Mouse (Mus musculus): Measurements from ENCODE around the gene Mff. TPM values are rescaled to one million over a fixed set of nuclear protein-coding genes. Genes with fewer than 3 reads are reported as not detected.

The Mff gene
- 100 to 1,000 TPM; 121 to 123 TPM for total RNA-seq (2021)
- long read RNA-seq, experiment 1, transcript Mff-208 (8 exons, 1,645 nt): minor isoform, 10 of 179 reads
- long read RNA-seq, experiment 1, transcript Mff-202 (9 exons, 1,894 nt): major isoform, 26 of 179 reads
- long read RNA-seq, experiment 1, transcript Mff-212 (11 exons, 2,087 nt): minor isoform, 8 of 179 reads
- long read RNA-seq, experiment 1, partial matches to known transcripts: 1 of 179 reads
- long read RNA-seq, experiment 1, other reads (novel, unspliced or antisense): 130 of 179 reads
- long read RNA-seq, experiment 2, transcript Mff-208 (8 exons, 1,645 nt): minor isoform, 13 of 185 reads
- long read RNA-seq, experiment 2, transcript Mff-202 (9 exons, 1,894 nt): major isoform, 22 of 185 reads
- long read RNA-seq, experiment 2, transcript Mff-212 (11 exons, 2,087 nt): minor isoform, 18 of 185 reads
- long read RNA-seq, experiment 2, partial matches to known transcripts: 1 of 185 reads
- long read RNA-seq, experiment 2, other reads (novel, unspliced or antisense): 126 of 185 reads

- DNase-seq: peak; percentile 92
Observed at GRCm38 (mm10) chr1:82724339-82725025, at the start of gene Mff. Gene Mff, plus strand, starts transcription at chr1:82724890.

GRCm38 (mm10) chr1:82686328-82686727, 38.4 kb upstream of the Mff start:
- no peak for DNase-seq

GRCm38 (mm10) chr1:82686866-82687265, 37.8 kb upstream of the Mff start:
- DNase-seq: no peak

GRCm38 (mm10) chr1:82687931-82688330, 36.8 kb upstream of the Mff start:
- no peak for DNase-seq

DNA sequence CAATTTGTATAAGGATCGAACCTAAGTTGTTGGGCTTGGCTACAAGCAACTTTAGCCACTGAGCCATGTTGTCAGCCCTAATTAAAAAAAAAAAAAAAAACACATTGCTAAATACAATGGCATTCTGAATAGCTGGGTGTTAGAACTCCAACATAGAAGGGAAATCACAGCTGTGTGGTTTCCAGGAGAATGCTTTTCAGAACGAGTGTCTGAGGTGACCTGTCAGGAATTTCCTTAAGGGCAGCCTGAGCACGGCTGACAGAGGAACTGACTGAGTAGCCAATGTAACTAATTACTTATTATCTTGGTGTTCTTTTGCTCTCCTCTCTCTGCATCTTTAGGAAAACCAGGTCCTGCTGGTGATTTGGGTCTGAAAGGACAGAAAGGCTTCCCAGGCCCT, 28.8 kb upstream of the Mff start:
- no peak for DNase-seq

- no peak for DNase-seq
Observed at GRCm38 (mm10) chr1:82717816-82718512, 6.7 kb upstream of the Mff start.

- DNase-seq: no peak
Observed at GRCm38 (mm10) chr1:82725026-82725874, 560 bp downstream of the Mff start.

DNA sequence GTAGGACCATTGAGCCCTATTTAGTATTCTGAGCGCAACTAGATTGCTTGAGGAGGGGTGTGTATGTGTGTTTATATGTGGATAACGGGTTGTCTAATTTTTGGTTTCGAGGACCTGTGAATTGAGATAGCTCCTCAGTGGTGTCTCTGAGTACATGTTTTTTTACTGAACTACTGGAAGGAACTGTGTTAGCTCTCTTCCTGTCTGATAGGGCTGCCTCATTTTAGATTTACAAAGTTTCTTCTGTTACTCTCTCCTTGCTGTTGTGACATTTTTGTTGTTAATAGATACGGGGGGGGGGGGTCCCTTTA, 1.1 kb downstream of the Mff start:
- no peak for DNase-seq

DNA sequence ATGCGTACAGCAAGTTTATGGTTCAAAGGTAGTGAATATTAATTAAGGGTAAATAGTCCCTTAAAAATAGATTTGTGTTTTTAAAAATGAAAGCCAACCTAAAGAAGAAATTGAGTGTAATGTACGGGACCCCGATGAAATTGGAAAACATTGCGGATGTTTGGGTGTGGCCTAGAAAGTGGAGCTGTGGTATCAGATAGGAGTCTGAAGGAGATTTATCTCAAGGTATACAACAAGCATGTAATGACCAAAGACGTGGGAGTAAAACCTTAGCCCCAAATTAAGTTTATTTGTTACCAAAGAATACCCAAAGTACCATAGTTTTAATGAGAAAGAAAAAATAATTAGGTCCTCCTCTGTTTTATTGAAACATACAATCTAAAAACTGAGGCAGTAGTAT, 1.8 kb downstream of the Mff start:
- DNase-seq: no peak

- no peak for DNase-seq
Observed at GRCm38 (mm10) chr1:82733357-82733756, 8.7 kb downstream of the Mff start.

GRCm38 (mm10) chr1:82738066-82738465, 13.4 kb downstream of the Mff start:
- DNase-seq: no peak

- DNase-seq: no peak
Observed at GRCm38 (mm10) chr1:82741539-82741938, 16.8 kb downstream of the Mff start.

GRCm38 (mm10) chr1:82743962-82744361, 19.3 kb downstream of the Mff start:
- no peak for DNase-seq

DNA sequence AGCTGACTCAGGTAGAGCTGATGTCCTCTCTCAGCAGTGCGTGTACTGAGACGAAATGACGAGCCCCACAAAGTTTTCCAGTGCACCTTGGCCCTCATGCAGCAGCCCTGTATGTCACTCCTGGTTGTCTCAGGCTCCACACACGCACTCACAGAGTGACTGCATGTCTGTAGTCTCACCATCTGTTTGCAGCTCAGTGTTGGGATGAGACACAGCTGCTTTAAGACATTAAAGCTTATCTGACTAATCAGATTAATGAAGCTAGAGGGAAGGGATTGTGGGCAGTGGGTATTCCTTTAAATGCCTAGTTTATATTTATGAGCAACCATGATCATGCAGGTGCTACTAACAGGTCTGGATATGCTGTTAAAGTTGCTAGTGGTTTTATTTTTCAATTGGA, 21.7 kb downstream of the Mff start:
- no peak for DNase-seq

DNA sequence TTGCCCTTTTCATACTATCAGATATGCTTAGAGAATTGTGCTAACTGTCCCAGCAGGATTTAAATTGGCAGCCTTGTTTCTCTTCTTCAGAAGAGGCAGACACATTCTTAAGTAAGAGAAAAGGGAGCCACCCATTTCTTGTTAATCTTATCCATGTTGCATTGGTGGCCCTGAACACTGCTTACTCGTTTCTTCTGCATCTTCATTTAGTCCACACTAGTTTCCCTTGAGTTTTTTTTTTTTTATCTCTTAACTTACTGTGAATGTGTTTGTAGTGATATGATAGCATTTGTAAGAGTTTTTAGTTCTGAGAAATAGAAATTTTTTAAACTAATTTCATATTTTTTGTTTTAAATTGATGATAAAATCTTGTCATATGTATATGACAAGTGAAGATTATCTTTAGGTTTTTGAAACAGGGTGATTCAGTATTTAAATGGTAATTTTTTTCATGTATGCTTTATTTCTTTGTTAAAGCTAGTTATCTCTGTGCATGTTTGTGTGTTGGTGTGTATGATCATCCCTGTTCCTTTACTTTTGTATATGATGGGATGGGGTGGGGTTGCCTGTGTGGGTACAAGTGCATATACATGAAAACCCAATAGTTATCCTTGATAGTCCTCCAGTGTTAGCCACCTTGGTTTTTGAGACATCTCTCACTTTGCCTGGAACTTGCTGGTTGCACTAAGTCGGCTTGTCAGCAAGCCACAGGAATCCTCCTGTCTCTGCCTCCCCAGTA, 23.2 kb downstream of the Mff start:
- DNase-seq: no peak

DNA sequence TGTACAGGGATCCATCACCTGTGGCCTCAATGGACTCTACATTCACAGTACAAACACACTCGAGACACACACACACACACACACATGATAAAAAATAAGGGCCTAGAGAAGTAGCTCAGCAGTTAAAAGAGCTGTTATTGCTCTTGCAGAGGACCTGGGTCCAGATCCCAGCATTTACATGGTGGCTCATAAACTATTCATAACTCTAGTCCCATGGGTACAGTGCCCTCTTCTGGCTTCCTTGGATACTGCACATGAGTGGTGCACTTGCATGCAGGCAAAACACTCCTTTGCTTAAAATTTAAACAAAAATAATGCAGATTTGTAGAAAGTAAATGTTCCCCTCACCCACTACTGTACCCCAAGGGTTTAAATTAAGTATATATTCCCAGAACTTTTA, 34.8 kb downstream of the Mff start:
- DNase-seq: no peak

- no peak for DNase-seq
Observed at GRCm38 (mm10) chr1:82761454-82762169, 36.9 kb downstream of the Mff start.

DNA sequence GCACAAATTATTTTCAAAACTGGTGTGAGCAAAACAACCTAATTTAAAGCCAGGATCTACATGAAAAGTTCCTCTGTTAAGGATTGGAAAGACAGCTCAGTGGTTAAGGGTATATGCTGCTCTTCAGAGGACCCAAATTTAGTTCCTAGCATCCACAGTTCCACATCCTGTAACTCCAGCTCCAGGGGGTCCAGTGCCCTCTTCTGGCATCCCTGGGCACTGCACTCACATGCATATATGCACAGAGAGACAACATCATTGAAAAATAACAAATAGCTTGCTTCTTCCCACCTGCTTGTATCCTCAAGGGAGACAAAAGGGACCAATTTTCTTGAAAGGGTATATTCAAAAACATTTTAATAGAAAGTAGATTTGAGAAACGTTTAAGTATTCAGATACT, 37.6 kb downstream of the Mff start:
- no peak for DNase-seq

GRCm38 (mm10) chr1:82766227-82766626, 41.5 kb downstream of the Mff start:
- DNase-seq: no peak

- no peak for DNase-seq
Observed at GRCm38 (mm10) chr1:82766641-82767040, 42.0 kb downstream of the Mff start.

- no peak for DNase-seq
Observed at GRCm38 (mm10) chr1:82768269-82768668, 43.6 kb downstream of the Mff start, which contains the start of gene Tm4sf20. Gene Tm4sf20, minus strand, starts transcription at chr1:82768461.
